Mouse (Mus musculus) thymus, postnatal 25 days (tissue): ENCODE data around the gene Cdc42.
A peak's percentile ranks its signal among the peaks of the same experiment; 100 is the strongest.

Experiments used
- DNase-seq: peaks from one replicate; pipeline ENCODE4 v3.0.0; 2022

Gene Cdc42

GRCm38 (mm10) chr4:137315061-137315460 is 42.5 kb downstream of the Cdc42 start:
- no peak for DNase-seq

GRCm38 (mm10) chr4:137314561-137314960 is 43.0 kb downstream of the Cdc42 start:
- DNase-seq, result no peak

- no peak for DNase-seq
Measured at GRCm38 (mm10) chr4:137313511-137313910, 44.0 kb downstream of the Cdc42 start.

- no peak for DNase-seq
Measured at GRCm38 (mm10) chr4:137308377-137308776, 49.1 kb downstream of the Cdc42 start.

GRCm38 (mm10) chr4:137306991-137307706 is 50.4 kb downstream of the Cdc42 start:
- DNase-seq, result no peak

GRCm38 (mm10) chr4:137306577-137306888 is 51.0 kb downstream of the Cdc42 start:
- DNase-seq, result no peak

- DNase-seq, result no peak
Measured at GRCm38 (mm10) chr4:137305831-137306576, 51.5 kb downstream of the Cdc42 start.

GRCm38 (mm10) chr4:137305066-137305465 is 52.5 kb downstream of the Cdc42 start:
- no peak for DNase-seq

GRCm38 (mm10) chr4:137304106-137304505 is 53.4 kb downstream of the Cdc42 start:
- DNase-seq, result no peak

- DNase-seq, result no peak
Measured at GRCm38 (mm10) chr4:137301635-137302034, 55.9 kb downstream of the Cdc42 start.

GRCm38 (mm10) chr4:137300227-137300626 is 57.3 kb downstream of the Cdc42 start:
- no peak for DNase-seq

- DNase-seq, result no peak
Measured at GRCm38 (mm10) chr4:137298406-137298805, 59.1 kb downstream of the Cdc42 start.

GRCm38 (mm10) chr4:137297611-137298010 is 59.9 kb downstream of the Cdc42 start:
- DNase-seq, result no peak

- no peak for DNase-seq
Measured at GRCm38 (mm10) chr4:137294951-137295350, 62.6 kb downstream of the Cdc42 start.

- DNase-seq, result no peak
Measured at GRCm38 (mm10) chr4:137294474-137294873, 63.0 kb downstream of the Cdc42 start.

GRCm38 (mm10) chr4:137294032-137294431 is 63.5 kb downstream of the Cdc42 start:
- DNase-seq, result no peak

- no peak for DNase-seq
Measured at GRCm38 (mm10) chr4:137292625-137293024, 64.9 kb downstream of the Cdc42 start.

GRCm38 (mm10) chr4:137290250-137290649 is 67.3 kb downstream of the Cdc42 start:
- DNase-seq, result no peak

GRCm38 (mm10) chr4:137289701-137290100 is 67.8 kb downstream of the Cdc42 start:
- no peak for DNase-seq

GRCm38 (mm10) chr4:137287818-137288217 is 69.7 kb downstream of the Cdc42 start:
- DNase-seq, result peak; percentile 33

- DNase-seq, result no peak
Measured at GRCm38 (mm10) chr4:137287206-137287605, 70.3 kb downstream of the Cdc42 start.

- DNase-seq, result no peak
Measured at GRCm38 (mm10) chr4:137286662-137286953, 70.9 kb downstream of the Cdc42 start.

- no peak for DNase-seq
Measured at GRCm38 (mm10) chr4:137285876-137286661, 71.5 kb downstream of the Cdc42 start.

- no peak for DNase-seq
Measured at GRCm38 (mm10) chr4:137283407-137283732, 74.2 kb downstream of the Cdc42 start.
